Mouse (Mus musculus) heart, postnatal 36 days (tissue): ENCODE data around the gene Nsl1. TPM values are rescaled to one million over a fixed set of nuclear protein-coding genes. Genes with fewer than 3 reads are reported as not detected.

ENCODE experiments used
- DNase-seq, 2 experiments: peaks; one replicate each; pipeline ENCODE4 v3.0.0; 2021 to 2022
- intact Hi-C: fragments of 180-260 bp; cut with DNase I; formaldehyde crosslinking; loops from one replicate; pipeline ENCODE4 v1.15.1; 2025
- total RNA-seq, 2 experiments: library from RNA; stranded (reverse); gene quantifications; 2 replicates each; pipeline ENCODE4 v1.2.3; 2021

Nsl1 gene
- total RNA-seq, 2 experiments from 2014 or later = 0.27 to 0.75 TPM

DNA sequence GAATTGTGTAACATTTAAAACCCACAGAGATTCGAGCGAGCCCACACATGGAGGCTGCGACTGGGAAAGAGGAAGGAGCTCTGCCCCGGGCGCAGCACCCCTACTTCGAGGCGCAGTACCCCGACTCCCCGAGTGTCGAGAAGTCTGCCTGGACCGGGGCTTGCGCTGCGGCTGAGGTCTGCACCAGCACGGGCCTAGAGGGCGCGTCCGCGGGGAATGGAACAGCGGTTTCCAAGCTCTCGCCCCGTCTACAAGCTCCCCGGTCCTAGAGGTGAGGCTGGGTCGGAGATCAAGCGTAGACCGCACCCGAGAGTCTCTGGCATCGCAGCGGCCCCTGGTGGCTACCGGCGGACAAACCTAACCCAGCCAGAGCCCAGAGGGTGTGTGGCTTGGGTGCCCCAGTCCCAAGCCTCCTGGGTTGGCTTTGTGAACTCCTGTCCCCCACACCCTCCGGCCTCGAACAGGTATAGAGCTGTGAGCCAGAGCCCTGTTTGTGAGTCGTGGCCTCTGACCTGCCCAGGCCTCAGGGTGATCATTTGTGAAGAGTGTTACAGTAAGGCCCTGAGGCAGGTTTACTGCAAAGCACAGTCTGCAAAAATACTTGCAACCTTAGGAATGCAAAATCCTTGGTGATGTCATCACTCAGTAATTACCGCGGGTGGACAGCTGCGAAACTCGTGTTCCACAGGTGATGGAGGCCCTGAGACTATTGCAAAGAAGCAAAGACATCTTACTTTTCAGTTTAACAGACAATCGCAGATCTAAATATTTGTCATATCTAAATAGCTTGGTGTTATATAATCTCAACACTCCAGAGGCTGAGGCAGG is 63.2 kb downstream of the Nsl1 start:
- peak; percentile 78 for DNase-seq
- intact Hi-C loops = loop anchor here (1.0 to 5.0 kb wide), 2 partner anchors 49 to 182 kb away; no protein-coding TSS in a partner anchor

- DNase-seq = no peak
- intact Hi-C loops = no loop called here
Observed at GRCm38 (mm10) chr1:191131692-191132091, 68.9 kb downstream of the Nsl1 start.

DNA sequence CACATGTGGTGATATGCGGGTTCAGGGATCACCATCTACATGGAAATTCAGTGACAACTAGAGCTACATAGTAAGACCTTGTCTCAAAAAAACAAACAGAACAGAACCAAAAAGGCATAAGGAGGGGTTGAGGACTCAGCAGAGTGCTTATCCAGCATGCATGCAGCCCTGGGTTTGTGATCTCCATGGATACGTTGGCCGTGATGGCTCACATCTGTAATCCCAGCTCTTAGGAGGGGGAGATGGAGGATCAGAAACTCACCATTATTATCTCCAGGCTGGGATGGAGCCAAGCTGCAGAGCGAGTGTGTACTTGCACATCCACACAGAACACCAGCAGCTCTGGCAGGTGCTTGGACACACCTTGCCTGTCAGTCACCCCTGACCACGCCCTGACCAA is 69.4 kb downstream of the Nsl1 start:
- DNase-seq = no peak
- intact Hi-C loops = no loop called here

- intact Hi-C loops = no loop called here
- no peak for DNase-seq
Observed at GRCm38 (mm10) chr1:191132934-191133333, 70.1 kb downstream of the Nsl1 start.

GRCm38 (mm10) chr1:191135406-191135805 is 72.6 kb downstream of the Nsl1 start:
- DNase-seq = no peak
- intact Hi-C loops = no loop called here

Other genes with a start within 250 kb of the Nsl1 start
- 10 to 100 TPM; 17.4 to 17.9 TPM for gene Rps6kc1, start 151.2 kb upstream of the Nsl1 start, total RNA-seq
- gene Angel2, start 137.9 kb upstream of the Nsl1 start, total RNA-seq = 10 to 100 TPM; 27.9 to 29.9 TPM
- under 1 TPM; 0.35 to 0.56 TPM for gene Vash2, start 83.7 kb upstream of the Nsl1 start, total RNA-seq
- 1 to 10 TPM; 5.0 to 5.4 TPM for gene Flvcr1, start 36.9 kb upstream of the Nsl1 start, total RNA-seq
- not detected for gene Spata45, start 26.4 kb upstream of the Nsl1 start, total RNA-seq
- gene Tatdn3, start 80 bp upstream of the Nsl1 start, total RNA-seq = 10 to 100 TPM; 12.2 to 15.5 TPM
- gene Batf3, start 34.8 kb downstream of the Nsl1 start, total RNA-seq = under 1 TPM; 0.39 to 0.62 TPM
- gene Fam71a, start 101.8 kb downstream of the Nsl1 start, total RNA-seq = not detected
- gene Atf3, start 155.0 kb downstream of the Nsl1 start, total RNA-seq = 10 to 100 TPM in 1 of 2 experiments, 1 to 10 TPM in 1; 5.0 to 17.9 TPM